Mouse (Mus musculus) olfactory bulb, adult 2 months (tissue): ENCODE measurements around the gene Trim7. TPM values are rescaled to one million over a fixed set of nuclear protein-coding genes. Genes with fewer than 3 reads are reported as not detected.

Source experiments
- polyA plus RNA-seq: library from polyadenylated mRNA; stranded (reverse); fragments of >200 nt; gene quantifications from 2 replicates; pipeline ENCODE4 v1.2.4, GENCODE M21; 2012; ENCODE audit warnings: low replicate concordance; ENCODE audit not compliant: missing spikeins, insufficient read depth, insufficient read length

The Trim7 gene
- polyA plus RNA-seq, 1 experiment = not detected

Other genes starting within 250 kb of the Trim7 start
- gene Rack1, start 25.8 kb upstream of the Trim7 start, polyA plus RNA-seq = 2,873 TPM in 1 of 2 replicates, not detected in the other
- not detected in 2 replicates for gene Trim41, start 8.8 kb upstream of the Trim7 start, polyA plus RNA-seq
- not detected in 2 replicates for gene Gm12184, start 515 bp downstream of the Trim7 start, polyA plus RNA-seq
- 204 TPM in 1 of 2 replicates, not detected in the other for gene Irgm1, start 45.5 kb downstream of the Trim7 start, polyA plus RNA-seq
- not detected in 2 replicates for gene Gm5431, start 76.1 kb downstream of the Trim7 start, polyA plus RNA-seq
- gene Psme2b, start 120.0 kb downstream of the Trim7 start, polyA plus RNA-seq = not detected in 2 replicates
- not detected in 2 replicates for gene Olfr56, start 152.7 kb downstream of the Trim7 start, polyA plus RNA-seq
- not detected in 2 replicates for gene 9930111J21Rik1, start 153.3 kb downstream of the Trim7 start, polyA plus RNA-seq
- gene Gm12185, start 166.1 kb downstream of the Trim7 start, polyA plus RNA-seq = not detected in 2 replicates
- not detected in 2 replicates for gene Tgtp1, start 168.0 kb downstream of the Trim7 start, polyA plus RNA-seq
- gene 9930111J21Rik2, start 225.1 kb downstream of the Trim7 start, polyA plus RNA-seq = not detected in 2 replicates
- gene Tgtp2, start 238.1 kb downstream of the Trim7 start, polyA plus RNA-seq = not detected in 2 replicates